Mouse (Mus musculus) myocyte (in vitro differentiated cells): Measurements from ENCODE around the gene Pf4. TPM values are rescaled to one million over a fixed set of nuclear protein-coding genes. Genes with fewer than 3 reads are reported as not detected.

ENCODE experiments used
- H3K27me3 ChIP-seq: one replicate; pipeline ENCODE4 v1.6.1; 2011; ENCODE audit not compliant: control insufficient read depth, insufficient read depth, insufficient read length
- H3K36me3 ChIP-seq: one replicate; pipeline ENCODE4 v1.6.1; 2011; ENCODE audit not compliant: control insufficient read depth, insufficient read depth
- H3K4me2 ChIP-seq: one replicate; pipeline ENCODE4 v1.6.1; 2011; ENCODE audit warnings: low read depth, control low read depth
- H3K4me3 ChIP-seq: one replicate; pipeline ENCODE4 v1.5.1; 2011; ENCODE audit warnings: mild to moderate bottlenecking, control low read depth, moderate library complexity
- H3K79me2 ChIP-seq: one replicate; pipeline ENCODE4 v1.6.1; 2011; ENCODE audit not compliant: control insufficient read depth, insufficient read depth
- H3ac ChIP-seq: one replicate; pipeline ENCODE4 v1.6.1; 2011; ENCODE audit not compliant: control insufficient read depth, insufficient read length
- CEBPB ChIP-seq: IDR thresholded peaks from 2 replicates; pipeline ENCODE4 v1.6.1; 2011; ENCODE audit warnings: mild to moderate bottlenecking, moderate library complexity; ENCODE audit not compliant: poor library complexity, insufficient read depth, severe bottlenecking
- E2F4 ChIP-seq: IDR thresholded peaks from one replicate; pipeline ENCODE4 v1.6.1; 2011; ENCODE audit warnings: mild to moderate bottlenecking, control low read depth, moderate library complexity; ENCODE audit not compliant: insufficient read depth
- MAX ChIP-seq: IDR thresholded peaks from one replicate; pipeline ENCODE4 v1.6.1; 2011; ENCODE audit warnings: low read depth, mild to moderate bottlenecking, control low read depth
- MYOD1 ChIP-seq, 3 experiments: IDR thresholded peaks; one replicate each; pipeline ENCODE4 v1.6.1; 2011; ENCODE audit warnings: control low read depth in 2 of 3, low read depth in 2 of 3, mild to moderate bottlenecking in 2 of 3, moderate library complexity in 1 of 3; ENCODE audit not compliant: insufficient read length in 2 of 3, control insufficient read depth in 1 of 3
- MYOG ChIP-seq, 3 experiments: IDR thresholded peaks; one replicate each; pipeline ENCODE4 v1.6.1; 2011; ENCODE audit warnings: control low read depth in 2 of 3, low read depth in 2 of 3, mild to moderate bottlenecking in 2 of 3; ENCODE audit not compliant: insufficient read length in 2 of 3, control insufficient read depth in 1 of 3, insufficient read depth in 1 of 3
- POLR2A ChIP-seq: IDR thresholded peaks from one replicate; pipeline ENCODE4 v1.6.1; 2011; ENCODE audit warnings: low read depth, mild to moderate bottlenecking, control low read depth, moderate library complexity; ENCODE audit not compliant: insufficient read length
- POLR2AphosphoS2 ChIP-seq: IDR thresholded peaks from one replicate; pipeline ENCODE4 v1.6.1; 2011; ENCODE audit warnings: low read depth, control low read depth; ENCODE audit not compliant: insufficient read length
- REST ChIP-seq: IDR thresholded peaks from one replicate; pipeline ENCODE4 v1.6.1; 2011; ENCODE audit warnings: mild to moderate bottlenecking, control low read depth, moderate library complexity; ENCODE audit not compliant: insufficient read depth, insufficient read length
- SRF ChIP-seq: IDR thresholded peaks from one replicate; pipeline ENCODE4 v1.6.1; 2011; ENCODE audit warnings: low read depth; ENCODE audit not compliant: control insufficient read depth, insufficient read length
- TCF12 ChIP-seq: IDR thresholded peaks from one replicate; pipeline ENCODE4 v1.6.1; 2011; ENCODE audit warnings: mild to moderate bottlenecking, control low read depth; ENCODE audit not compliant: poor library complexity, insufficient read depth, severe bottlenecking
- TCF3 ChIP-seq: IDR thresholded peaks from one replicate; pipeline ENCODE4 v1.6.1; 2011; ENCODE audit warnings: low read depth, control low read depth; ENCODE audit not compliant: insufficient read length
- USF1 ChIP-seq: IDR thresholded peaks from one replicate; pipeline ENCODE4 v1.6.1; 2011; ENCODE audit warnings: low read depth, mild to moderate bottlenecking, control low read depth, moderate library complexity
- polyA plus RNA-seq: library from polyadenylated mRNA; unstranded; fragments of >200 nt; fragmentation: generic; extraction: Trizol; gene quantifications from one replicate; pipeline ENCODE4 v1.2.1, GENCODE M21; 2012; ENCODE audit warnings: missing spikeins

Gene Pf4
- polyA plus RNA-seq, 1 experiment = not detected

DNA sequence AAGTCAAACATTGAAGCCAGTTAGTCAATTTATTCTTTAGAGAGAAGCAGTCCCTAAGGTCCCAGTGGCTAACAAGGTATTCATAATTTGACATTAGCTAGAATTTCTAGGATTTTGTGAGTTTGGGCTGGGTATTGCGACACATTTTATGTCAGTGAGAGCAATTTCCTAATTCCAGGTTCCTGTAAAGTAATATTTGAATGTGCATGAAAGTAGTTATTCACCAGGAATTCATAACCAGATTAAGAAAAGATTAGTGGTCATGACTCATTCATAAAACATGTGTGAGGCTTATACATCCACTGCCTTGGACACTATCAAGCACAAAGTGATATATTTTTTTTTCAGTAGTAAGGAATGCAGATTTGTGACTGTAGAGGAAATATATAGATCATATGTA is 18.3 kb upstream of the Pf4 start:
- Histone ChIP-seq H3K36me3 (no peaks in the 10 kb centered on the region), H3K4me3 (no peak overlapping the region), H3K27me3 (no peaks in the 10 kb centered on the region), H3ac (no peak overlapping the region), H3K79me2 (no peaks in the 10 kb centered on the region), H3K4me2 (no peak overlapping the region)
- TF ChIP-seq REST = no peak
- TF ChIP-seq CEBPB = peak; percentile 96

DNA sequence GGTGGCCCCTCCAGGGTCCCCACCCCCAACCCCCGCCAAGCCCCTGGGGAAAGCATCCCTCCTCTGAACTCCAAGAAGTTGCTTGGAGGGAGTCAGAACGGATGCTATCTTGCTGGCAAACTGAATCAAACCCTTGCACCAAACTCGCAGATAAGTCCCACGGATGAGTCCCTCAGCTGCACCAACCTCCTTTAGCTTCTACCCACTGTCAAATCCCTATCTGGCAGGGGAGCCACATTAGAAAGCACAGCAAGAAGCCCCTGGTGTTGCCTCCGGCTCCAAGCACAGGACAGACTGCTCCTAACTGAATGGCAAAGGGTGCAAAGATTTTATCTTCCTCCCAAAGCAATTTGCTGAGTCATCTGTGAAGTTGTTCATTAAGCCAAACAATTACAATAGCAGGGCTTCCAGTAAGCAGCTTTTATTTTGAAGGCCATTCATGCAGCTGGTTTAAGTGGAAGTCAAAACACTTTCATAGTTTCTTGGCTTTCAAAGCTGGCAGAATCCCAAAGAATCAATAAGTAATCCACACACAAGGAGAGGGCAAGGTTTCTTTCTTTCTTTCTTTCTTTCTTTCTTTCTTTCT is 14.1 kb upstream of the Pf4 start:
- no peak overlapping the region for H3ac ChIP-seq
- TF ChIP-seq POLR2AphosphoS2 (no peak), MAX (no peak)
- peak overlapping the region; percentile 57 for H3K4me2 ChIP-seq
- no peaks in the 10 kb centered on the region for H3K36me3 ChIP-seq
- no peak overlapping the region for H3K4me3 ChIP-seq
- H3K79me2 ChIP-seq = no peaks in the 10 kb centered on the region
- H3K27me3 ChIP-seq = no peaks in the 10 kb centered on the region

DNA sequence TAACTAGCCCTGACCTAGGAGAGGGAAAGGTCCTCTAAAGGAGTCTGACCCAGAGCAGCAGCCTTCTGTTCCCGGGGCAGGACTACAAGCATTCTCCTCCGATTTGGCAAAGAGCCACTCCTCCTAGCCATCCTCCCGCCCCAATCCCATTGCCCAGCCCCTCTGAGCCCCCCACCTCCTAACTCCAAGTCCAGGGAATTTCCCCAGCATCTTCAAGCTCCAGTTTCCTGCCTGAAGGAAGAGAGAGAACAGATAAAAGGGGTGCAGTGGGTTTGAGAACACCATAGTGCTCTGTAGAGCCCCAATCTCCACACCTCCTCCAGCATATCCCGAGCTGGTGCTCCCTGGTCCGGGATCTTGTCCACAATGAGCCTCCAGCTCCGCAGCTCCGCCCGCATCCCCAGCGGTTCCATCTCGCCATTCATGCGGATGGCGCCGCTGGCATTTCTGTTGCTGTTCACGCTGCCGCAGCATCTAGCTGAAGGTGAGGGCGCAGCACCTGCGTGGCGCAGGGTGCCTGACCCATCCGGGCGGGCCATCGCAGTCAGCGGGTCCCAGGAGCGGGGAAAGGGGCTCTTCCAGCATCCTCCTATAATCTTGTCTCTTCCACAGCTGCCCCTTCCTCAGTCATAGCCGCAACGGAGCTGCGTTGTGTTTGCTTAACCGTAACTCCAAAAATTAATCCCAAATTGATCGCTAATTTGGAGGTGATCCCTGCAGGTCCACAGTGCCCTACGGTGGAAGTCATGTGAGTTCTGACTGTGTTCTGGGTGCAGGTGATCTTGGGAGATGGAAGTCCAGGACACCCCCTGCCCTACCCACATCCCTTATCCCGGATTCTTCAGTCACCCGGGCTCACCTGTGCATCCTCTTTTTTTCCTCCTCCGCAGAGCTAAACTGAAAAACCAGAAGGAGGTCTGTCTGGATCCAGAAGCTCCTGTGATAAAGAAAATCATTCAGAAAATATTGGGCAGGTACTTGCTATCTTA is 12.9 kb upstream of the Pf4 start, which contains the start of gene Cxcl5:
Gene Cxcl5 (plus strand): TSS at position 284 of the 989 bp plus-strand sequence.
- Histone ChIP-seq H3K4me2 (peak within 1 kb of the TSS; percentile 76), H3K27me3 (no peaks in the 10 kb centered on the region), H3K36me3 (no peaks in the 10 kb centered on the region), H3ac (no peak within 1 kb of the TSS), H3K4me3 (peak within 1 kb of the TSS; percentile 15), H3K79me2 (no peaks in the 10 kb centered on the region)
- TF ChIP-seq USF1 = no peak
- peak; percentile 13 for TF ChIP-seq POLR2A
- TF ChIP-seq TCF12 = no peak
- TF ChIP-seq E2F4 = no peak

DNA sequence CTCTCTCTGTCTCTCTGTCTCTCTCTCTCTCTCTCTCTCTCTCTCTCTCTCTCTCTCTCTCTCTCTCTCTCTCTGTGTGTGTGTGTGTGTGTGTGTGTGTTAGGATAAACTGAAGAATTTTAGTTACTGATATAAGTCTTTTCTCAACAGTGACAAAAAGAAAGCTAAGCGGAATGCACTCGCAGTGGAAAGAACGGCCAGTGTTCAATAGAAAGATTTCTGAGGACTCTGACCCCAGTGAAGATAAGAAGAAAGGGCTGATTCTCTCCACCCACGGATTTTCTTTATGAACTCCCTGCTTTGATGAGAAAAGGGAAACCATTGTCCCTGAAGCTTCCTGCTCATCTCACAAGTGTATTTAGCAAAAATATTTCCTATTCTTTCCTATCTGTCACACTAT is 11.9 kb upstream of the Pf4 start:
- Histone ChIP-seq H3K27me3 (no peaks in the 10 kb centered on the region), H3K36me3 (no peaks in the 10 kb centered on the region), H3ac (no peak overlapping the region), H3K79me2 (no peaks in the 10 kb centered on the region), H3K4me2 (no peak overlapping the region), H3K4me3 (peak overlapping the region; percentile 15)
- no peak for TF ChIP-seq MYOD1 (IDR thresholded peaks at IDR 0.05; ENCODE audit: control insufficient read depth in 1 of 3, insufficient read length in 2 of 3, low read depth in 2 of 3)
- TF ChIP-seq SRF = no peak
- no peak for TF ChIP-seq MYOG (IDR thresholded peaks at IDR 0.05; ENCODE audit: control insufficient read depth in 1 of 3, insufficient read depth in 1 of 3, insufficient read length in 2 of 3, low read depth in 2 of 3)
- TF ChIP-seq MAX = no peak
- no peak for TF ChIP-seq CEBPB
- TF ChIP-seq TCF3 = no peak
- no peak for TF ChIP-seq E2F4
- no peak for TF ChIP-seq POLR2A
- no peak for TF ChIP-seq REST
- TF ChIP-seq TCF12 = no peak
- TF ChIP-seq USF1 = no peak
- no peak for TF ChIP-seq POLR2AphosphoS2

DNA sequence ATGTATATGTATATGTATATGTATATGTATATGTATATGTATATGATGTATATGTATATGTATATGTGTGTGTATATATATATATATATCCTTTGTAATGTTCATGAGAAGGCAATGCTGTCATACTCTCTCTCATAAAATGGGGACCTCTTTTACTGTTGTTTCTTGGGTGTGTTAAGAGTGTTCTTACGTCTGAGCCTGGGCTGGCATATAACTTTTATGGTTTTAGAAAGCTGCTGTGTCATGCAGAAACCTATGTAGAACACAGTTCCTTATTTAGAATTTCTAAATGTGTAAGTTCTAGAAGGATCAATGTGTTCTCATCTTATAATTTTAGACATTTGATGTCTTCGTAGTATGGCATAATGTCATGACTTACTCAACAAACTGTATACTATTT is 11.4 kb upstream of the Pf4 start:
- TF ChIP-seq TCF12 (no peak), MYOD1 (IDR thresholded peaks at IDR 0.05; ENCODE audit: control insufficient read depth in 1 of 3, insufficient read length in 2 of 3, low read depth in 2 of 3) (no peak), MAX (no peak), POLR2AphosphoS2 (no peak), POLR2A (no peak), MYOG (IDR thresholded peaks at IDR 0.05; ENCODE audit: control insufficient read depth in 1 of 3, insufficient read depth in 1 of 3, insufficient read length in 2 of 3, low read depth in 2 of 3) (no peak), USF1 (no peak), TCF3 (no peak), CEBPB (no peak), SRF (no peak), E2F4 (no peak), REST (no peak)
- Histone ChIP-seq H3K4me2 (no peak overlapping the region), H3ac (no peak overlapping the region), H3K79me2 (no peaks in the 10 kb centered on the region), H3K4me3 (no peak overlapping the region), H3K36me3 (no peaks in the 10 kb centered on the region), H3K27me3 (no peaks in the 10 kb centered on the region)
